Comparison of ENCODE assay signal across 19 mouse cellular contexts in genomic region chr4:62364299-62364698, GRCm38 (mm10). TPM values are rescaled to one million over a fixed set of nuclear protein-coding genes. Genes with fewer than 3 reads are reported as not detected.
DNase-seq lines count a peak whose midpoint lies in the region; ATAC-seq and TF ChIP-seq lines count a peak whose summit lies in the region.
"Had no signal": no experiment of that assay in that cellular context is flagged by ENCODE, and none has a peak within 500 bp of the region (broad histone marks: within the 10 kb centered on the region; RNA-seq: fewer than 3 reads in every experiment).

No protein-coding gene starts in this region.

- peaks cover 31% of the 10 kb centered on the region for H3K4me1 ChIP-seq in liver, adult 2 months (ENCODE audit: control insufficient read depth, insufficient read depth, low read length)
- H3K4me1 ChIP-seq in liver, embryonic 11.5 days (replicated peaks; ENCODE audit: control insufficient read depth, insufficient read depth, low read length) = peaks cover 36% of the 10 kb centered on the region
- peaks cover 69% of the 10 kb centered on the region for H3K4me1 ChIP-seq in liver, embryonic 15.5 days (replicated peaks)

- WGBS in liver, adult 2 months = 19% methylated on average over 8 of the region's 8 CpGs
- 86% methylated on average over 8 of the region's 8 CpGs for WGBS in liver, embryonic 11.5 days
- WGBS in liver, embryonic 15.5 days (ENCODE audit: insufficient replicate concordance) = 75% methylated on average over 8 of the region's 8 CpGs

- no peaks in the 10 kb centered on the region for H3K27me3 ChIP-seq in liver, adult 2 months (ENCODE audit: control insufficient read depth, insufficient read depth, low read length)
- no peaks in the 10 kb centered on the region for H3K27me3 ChIP-seq in liver, embryonic 11.5 days (replicated peaks; ENCODE audit: control insufficient read depth, insufficient read depth, low read length)
- no peaks in the 10 kb centered on the region for H3K27me3 ChIP-seq in liver, embryonic 15.5 days
- H3K27me3 ChIP-seq: embryonic facial prominence, embryonic 12.5 days; forebrain, embryonic 12.5 days; heart, embryonic 13.5 days; Patski had no signal

- H3K4me2 ChIP-seq in liver, embryonic 11.5 days = no peak overlapping the region
- H3K4me2 ChIP-seq in liver, embryonic 15.5 days = no peak overlapping the region
- H3K4me2 ChIP-seq: embryonic facial prominence, embryonic 12.5 days; forebrain, embryonic 12.5 days; heart, embryonic 13.5 days had no signal

- H3K9me3 ChIP-seq in liver, embryonic 11.5 days (ENCODE audit: control insufficient read depth, low read length) = no peaks in the 10 kb centered on the region
- no peaks in the 10 kb centered on the region for H3K9me3 ChIP-seq in liver, embryonic 15.5 days (replicated peaks)
- H3K9me3 ChIP-seq: embryonic facial prominence, embryonic 12.5 days; forebrain, embryonic 12.5 days; heart, embryonic 13.5 days had no signal

- intact Hi-C loops in left cerebral cortex, adult 2 months (cut with DNase I) = no loop called here

- H3K79me2 ChIP-seq in liver, adult 2 months (ENCODE audit: control insufficient read depth, insufficient read depth, low read length) = peaks cover 26% of the 10 kb centered on the region; the same call in 1 of the 2 replicates

- H3K36me3 ChIP-seq in liver, adult 2 months (ENCODE audit: control insufficient read depth, insufficient read depth, low read length) = no peaks in the 10 kb centered on the region
- H3K36me3 ChIP-seq in liver, embryonic 11.5 days (ENCODE audit: control insufficient read depth, insufficient read depth, low read length) = no peaks in the 10 kb centered on the region
- H3K36me3 ChIP-seq in liver, embryonic 15.5 days (replicated peaks) = no peaks in the 10 kb centered on the region
- H3K36me3 ChIP-seq: embryonic facial prominence, embryonic 12.5 days; forebrain, embryonic 12.5 days; heart, embryonic 13.5 days had no signal

- no peak overlapping the region for H3K4me3 ChIP-seq in liver, adult 2 months (ENCODE audit: insufficient read depth, low read depth, low read length)
- no peak overlapping the region for H3K4me3 ChIP-seq in liver, embryonic 11.5 days (ENCODE audit: low read depth, low read length)
- H3K4me3 ChIP-seq in liver, embryonic 15.5 days (replicated peaks) = no peak overlapping the region
- no peak overlapping the region for H3K4me3 ChIP-seq in left cerebral cortex, adult 2 months
- H3K4me3 ChIP-seq: embryonic facial prominence, embryonic 12.5 days; forebrain, embryonic 12.5 days; heart, embryonic 13.5 days had no signal

- no peak for ATAC-seq in liver, embryonic 11.5 days (replicated peaks; ENCODE audit: low FRiP score)
- ATAC-seq in liver, embryonic 15.5 days (ENCODE audit: insufficient read depth) = no peak
- ATAC-seq: activated CD4-positive, CD25-positive, alpha-beta regulatory T cell, adult 4 months; forebrain, postnatal 0 days; Patski had no signal

- peak; percentile 83 for DNase-seq in liver, adult 2 months (ENCODE audit: extremely low read depth, low read depth, low spot score)
- no peak for DNase-seq in liver, embryonic 11.5 days (ENCODE audit: low spot score)
- peak; percentile 50 for DNase-seq in fat pad, adult 2 months (ENCODE audit: extremely low read depth, low read depth, low spot score)
- DNase-seq in yolk sac, embryonic 10.5 days (ENCODE audit: low spot score) = peak; percentile 72
- no peak for DNase-seq in left cerebral cortex, adult 2 months (ENCODE audit: extremely low spot score in 1 of 2, low spot score in 2 of 2)
- DNase-seq in gastrocnemius, postnatal 10 days = no peak
- DNase-seq: adrenal gland, postnatal 14 days; cerebellum, adult 11-12 months; cerebellum, adult 9-10 months; cerebellum, postnatal 25 days; forebrain, postnatal 0 days; gastrocnemius, postnatal 25 days; heart, postnatal 36 days had no signal

- peak overlapping the region; percentile 38 for H3K27ac ChIP-seq in liver, adult 2 months (replicated peaks; ENCODE audit: insufficient read depth, low read depth, low read length)
- no peak overlapping the region for H3K27ac ChIP-seq in liver, embryonic 11.5 days (ENCODE audit: low read depth, low read length)
- H3K27ac ChIP-seq in liver, embryonic 15.5 days (replicated peaks) = 0 out of 2 replicates have a peak overlapping the region, but pooled peaks have one; percentile 56
- H3K27ac ChIP-seq in left cerebral cortex, adult 2 months = no peak overlapping the region
- H3K27ac ChIP-seq: embryonic facial prominence, embryonic 12.5 days; forebrain, embryonic 12.5 days; heart, embryonic 13.5 days had no signal

- H3K9ac ChIP-seq in liver, adult 2 months (ENCODE audit: low read depth, low read length) = no peak overlapping the region
- no peak overlapping the region for H3K9ac ChIP-seq in liver, embryonic 11.5 days (ENCODE audit: low read depth, low read length)
- no peak overlapping the region for H3K9ac ChIP-seq in liver, embryonic 15.5 days
- H3K9ac ChIP-seq: embryonic facial prominence, embryonic 12.5 days; forebrain, embryonic 12.5 days; forebrain, postnatal 0 days; heart, embryonic 13.5 days had no signal

- TF ChIP-seq CTCF in liver, adult 2 months (IDR thresholded peaks at IDR 0.05; ENCODE audit: low read depth, low read length) = no peak
- no peak for TF ChIP-seq CTCF in left cerebral cortex, adult 2 months (IDR thresholded peaks at IDR 0.05)

- no peak for TF ChIP-seq POLR2A in liver, adult 2 months (IDR thresholded peaks at IDR 0.05; ENCODE audit: extremely low read depth, insufficient read depth, low read length)

RNA-seq across cellular contexts. Expression of gene Slc31a1, which starts 3.8 kb away (rescaled TPM):
- 88.4 and 91.4 TPM in 2 replicates for total RNA-seq in liver, adult 2 months (2014; rRNA removed)
- polyA plus RNA-seq in liver, adult 2 months (2012; rRNA removed) = 75.3 and 81.5 TPM in 2 replicates
- polyA plus RNA-seq in liver, embryonic 11.5 days (2014; fragmentation: Nextera tagmentation; extraction: Ambion mirVana) = 48.6 and 56.8 TPM in 2 replicates
- polyA plus RNA-seq in liver, embryonic 15.5 days (2015; fragmentation: Nextera tagmentation; extraction: Ambion mirVana) = 51.4 and 57.0 TPM in 2 replicates
- 10 to 100 TPM; 11.8 to 12.9 TPM for total RNA-seq in left cerebral cortex, adult 2 months (2021)
- 10 to 100 TPM; 12.4 to 16.6 TPM for total RNA-seq in gastrocnemius, postnatal 10 days (2021)

RNA-seq across cellular contexts. Expression of gene Fkbp15, which starts 4.0 kb away (rescaled TPM):
- 22.7 and 24.5 TPM in 2 replicates for total RNA-seq in liver, adult 2 months (2014; rRNA removed)
- polyA plus RNA-seq in liver, adult 2 months (2012; rRNA removed) = 17.4 and 20.0 TPM in 2 replicates
- polyA plus RNA-seq in liver, embryonic 11.5 days (2014; fragmentation: Nextera tagmentation; extraction: Ambion mirVana) = 26.9 and 29.9 TPM in 2 replicates
- 14.1 and 15.6 TPM in 2 replicates for polyA plus RNA-seq in liver, embryonic 15.5 days (2015; fragmentation: Nextera tagmentation; extraction: Ambion mirVana)
- 10 to 100 TPM; 35.1 to 41.0 TPM for total RNA-seq in left cerebral cortex, adult 2 months (2021)
- total RNA-seq in gastrocnemius, postnatal 10 days (2021) = 10 to 100 TPM; 18.0 to 22.0 TPM

RNA-seq across cellular contexts. Expression of gene Cdc26, which starts 44.1 kb away (rescaled TPM):
- total RNA-seq in liver, adult 2 months (2014; rRNA removed) = 46.9 and 52.6 TPM in 2 replicates
- 13.5 and 14.8 TPM in 2 replicates for polyA plus RNA-seq in liver, adult 2 months (2012; rRNA removed)
- polyA plus RNA-seq in liver, embryonic 11.5 days (2014; fragmentation: Nextera tagmentation; extraction: Ambion mirVana) = 155 and 156 TPM in 2 replicates
- 53.5 and 57.4 TPM in 2 replicates for polyA plus RNA-seq in liver, embryonic 15.5 days (2015; fragmentation: Nextera tagmentation; extraction: Ambion mirVana)
- 10 to 100 TPM; 42.3 to 43.4 TPM for total RNA-seq in left cerebral cortex, adult 2 months (2021)
- total RNA-seq in gastrocnemius, postnatal 10 days (2021) = 10 to 100 TPM; 53.5 to 59.4 TPM

RNA-seq across cellular contexts. Expression of gene Prpf4, which starts 44.3 kb away (rescaled TPM):
- 3.9 and 4.6 TPM in 2 replicates for total RNA-seq in liver, adult 2 months (2014; rRNA removed)
- 4.4 and 7.3 TPM in 2 replicates for polyA plus RNA-seq in liver, adult 2 months (2012; rRNA removed)
- 30.7 and 30.8 TPM in 2 replicates for polyA plus RNA-seq in liver, embryonic 11.5 days (2014; fragmentation: Nextera tagmentation; extraction: Ambion mirVana)
- polyA plus RNA-seq in liver, embryonic 15.5 days (2015; fragmentation: Nextera tagmentation; extraction: Ambion mirVana) = 9.1 and 9.3 TPM in 2 replicates
- total RNA-seq in left cerebral cortex, adult 2 months (2021) = 10 to 100 TPM; 12.1 to 14.4 TPM
- total RNA-seq in gastrocnemius, postnatal 10 days (2021) = 10 to 100 TPM; 13.5 to 13.6 TPM

Comparison
In these comparisons a context has a peak if more than half of its experiments do, and no peak if none do; other contexts are left out.
1. DNase-seq: peak in liver, adult 2 months (single experiment), fat pad, adult 2 months (single experiment) and yolk sac, embryonic 10.5 days (single experiment); none in liver, embryonic 11.5 days (single experiment), left cerebral cortex, adult 2 months (0 of 2) and gastrocnemius, postnatal 10 days (single experiment).
2. H3K27ac ChIP-seq: peak in liver, adult 2 months (single experiment) and liver, embryonic 15.5 days (single experiment); none in liver, embryonic 11.5 days (single experiment) and left cerebral cortex, adult 2 months (single experiment).